Mouse (Mus musculus) naive thymus-derived CD4-positive, alpha-beta T cell, adult 2 months (primary cell): ENCODE measurements around the gene Txnip.
A peak's percentile ranks its signal among the peaks of the same experiment; 100 is the strongest.
"Not testable (repeated sequence)": the region's sequence is repeated elsewhere in the genome, so short reads cannot be mapped to it uniquely, and the experiment has no call there.

Experiments used
- DNase-seq: peaks from one replicate; pipeline ENCODE4 v3.0.0-alpha.2; 2011; ENCODE audit warnings: low read depth

The Txnip gene

GRCm38 (mm10) chr3:96557694-96558093, at the start of gene Txnip:
Gene Txnip, plus strand, starts transcription at chr3:96557957.
- peak; percentile 99 for DNase-seq

DNA sequence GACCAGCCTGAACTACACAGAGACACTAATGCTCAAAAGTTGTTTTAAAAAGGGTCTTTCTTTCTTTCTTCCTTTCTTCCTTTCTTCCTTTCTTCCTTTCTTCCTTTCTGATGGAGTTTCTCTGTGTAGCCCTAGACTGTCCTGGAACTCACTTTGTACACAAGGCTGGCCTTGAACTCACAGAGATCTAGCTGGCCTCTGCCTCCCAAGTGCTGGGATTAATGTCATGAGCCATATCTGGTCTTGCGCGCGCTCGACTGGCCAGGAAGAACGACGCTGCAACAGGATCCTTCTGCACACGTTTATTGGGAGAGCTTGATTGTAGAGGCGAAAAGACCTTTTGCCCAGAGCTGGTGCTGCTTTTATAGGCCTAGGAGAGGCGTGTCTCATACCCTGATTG, 49.8 kb upstream of the Txnip start:
- not testable (repeated sequence) for DNase-seq

- DNase-seq: no peak
Observed at GRCm38 (mm10) chr3:96520171-96520570, 37.6 kb upstream of the Txnip start.

DNA sequence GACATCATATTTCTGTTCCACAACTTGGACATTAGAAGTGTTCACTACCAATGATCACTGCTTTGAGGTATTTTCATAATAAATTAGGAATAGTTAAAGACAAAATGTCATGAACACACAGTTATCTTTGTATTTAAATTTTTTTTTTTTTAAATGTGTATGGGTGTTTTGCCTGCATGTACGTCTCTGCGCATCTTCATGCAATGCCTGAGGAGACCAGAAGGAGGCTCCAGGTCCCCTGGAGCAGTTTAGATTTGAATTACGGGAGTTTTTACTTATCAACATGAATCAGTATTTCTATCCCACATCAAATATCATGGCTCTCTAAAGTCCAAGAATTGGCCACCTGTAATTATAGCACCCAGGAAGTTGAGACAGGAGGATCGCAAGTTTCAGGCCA, 35.6 kb upstream of the Txnip start:
- DNase-seq: peak; percentile 64

DNA sequence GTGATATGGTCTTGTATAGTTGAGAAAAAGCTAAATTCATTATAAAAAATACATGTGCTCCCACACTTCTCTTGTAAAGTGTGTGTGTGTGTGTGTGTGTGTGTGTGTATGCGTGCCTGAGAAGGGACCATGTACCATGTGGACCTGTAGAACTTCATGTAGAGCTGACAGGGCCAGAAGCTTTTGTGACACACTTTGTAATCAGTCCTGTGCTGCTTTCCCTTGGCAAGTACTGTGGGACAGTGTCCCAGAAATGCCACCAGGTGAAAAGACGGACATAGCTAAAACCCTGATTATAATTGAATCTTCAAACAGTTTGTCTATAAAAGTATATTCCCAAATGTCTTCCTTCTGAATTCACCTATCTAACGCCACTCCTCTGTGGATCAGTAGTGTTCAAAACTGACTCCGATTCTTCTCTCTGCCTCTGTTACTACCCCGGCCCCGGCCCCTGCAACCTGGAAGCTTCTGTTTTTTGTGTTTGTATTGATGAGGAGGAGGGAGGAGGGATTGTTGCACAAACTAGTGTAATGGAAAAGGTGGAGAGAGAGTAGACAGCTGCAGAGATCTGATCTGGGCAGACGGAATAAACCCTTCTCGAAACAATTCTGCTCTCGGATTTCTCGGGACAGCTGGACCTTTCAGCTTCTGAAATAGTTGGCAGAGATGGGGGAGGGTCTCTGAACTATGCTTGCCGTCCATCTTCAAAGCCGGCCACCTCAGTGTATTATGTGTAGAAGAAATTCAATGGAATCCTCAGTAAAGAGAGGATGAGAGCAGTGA, 33.5 kb upstream of the Txnip start:
- no peak for DNase-seq

DNA sequence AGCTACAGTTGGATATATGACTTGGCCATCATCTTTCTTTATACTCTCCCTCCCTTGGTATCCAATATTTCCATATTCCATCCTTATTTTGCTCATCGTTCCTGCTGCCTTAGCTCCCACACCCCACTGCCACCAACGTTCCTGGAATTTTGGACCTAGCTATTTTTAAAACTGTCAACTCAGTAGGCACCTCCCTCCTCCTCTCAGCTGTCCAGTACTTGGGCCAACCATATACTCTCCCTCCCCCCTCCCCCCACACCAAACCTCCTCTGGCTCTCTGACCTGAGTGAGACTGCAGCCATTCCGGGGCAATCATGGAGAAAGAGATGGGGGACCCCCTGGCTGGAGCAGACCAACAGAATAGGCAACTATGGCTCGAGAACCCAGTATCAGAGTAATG, 32.8 kb upstream of the Txnip start, which contains the start of gene Hfe2:
Gene Hfe2, plus strand, starts transcription at position 259 of the 400 bp plus-strand sequence.
- no peak for DNase-seq

- no peak for DNase-seq
Observed at GRCm38 (mm10) chr3:96526013-96526762, 31.6 kb upstream of the Txnip start.

- DNase-seq: no peak
Observed at GRCm38 (mm10) chr3:96526864-96527542, 30.8 kb upstream of the Txnip start.

DNA sequence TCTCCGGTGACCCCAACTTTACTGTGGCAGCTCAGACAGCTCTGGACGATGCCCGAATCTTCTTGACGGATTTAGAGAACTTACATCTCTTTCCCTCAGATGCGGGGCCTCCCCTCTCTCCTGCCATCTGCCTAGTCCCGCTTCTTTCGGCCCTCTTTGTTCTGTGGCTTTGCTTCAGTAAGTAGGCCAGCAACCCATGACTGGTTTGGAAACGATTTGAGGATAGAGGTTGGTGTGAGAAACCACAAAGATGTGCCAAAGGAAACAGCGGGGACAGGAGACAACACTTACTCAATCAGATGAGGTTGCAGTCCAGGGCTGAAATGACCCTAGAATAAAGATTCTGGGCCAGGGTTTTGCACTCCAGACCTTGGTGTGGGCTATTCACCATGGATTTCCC, 29.3 kb upstream of the Txnip start:
- DNase-seq: no peak

GRCm38 (mm10) chr3:96532050-96532449, 25.7 kb upstream of the Txnip start:
- no peak for DNase-seq

- no peak for DNase-seq
Observed at GRCm38 (mm10) chr3:96534300-96534699, 23.5 kb upstream of the Txnip start.

DNA sequence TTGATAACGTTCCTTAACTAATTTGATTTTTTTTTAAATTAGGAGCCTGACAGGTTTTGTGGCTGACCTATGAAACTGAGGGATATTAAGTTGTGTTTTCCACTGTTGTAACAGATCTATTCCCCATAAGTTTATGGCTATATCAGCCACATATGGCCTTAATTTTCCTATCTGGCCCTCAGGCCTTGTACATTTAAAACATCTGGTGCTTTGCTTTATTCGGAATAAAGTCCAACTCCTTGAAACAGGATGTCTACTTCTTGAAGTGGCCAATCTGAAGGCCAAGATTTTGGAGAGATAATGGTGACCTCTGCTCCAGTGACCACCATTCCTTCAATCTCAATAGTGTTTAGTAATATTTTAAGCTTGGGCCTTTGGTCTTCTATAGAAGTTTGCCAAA, 18.4 kb upstream of the Txnip start:
- DNase-seq: no peak

DNA sequence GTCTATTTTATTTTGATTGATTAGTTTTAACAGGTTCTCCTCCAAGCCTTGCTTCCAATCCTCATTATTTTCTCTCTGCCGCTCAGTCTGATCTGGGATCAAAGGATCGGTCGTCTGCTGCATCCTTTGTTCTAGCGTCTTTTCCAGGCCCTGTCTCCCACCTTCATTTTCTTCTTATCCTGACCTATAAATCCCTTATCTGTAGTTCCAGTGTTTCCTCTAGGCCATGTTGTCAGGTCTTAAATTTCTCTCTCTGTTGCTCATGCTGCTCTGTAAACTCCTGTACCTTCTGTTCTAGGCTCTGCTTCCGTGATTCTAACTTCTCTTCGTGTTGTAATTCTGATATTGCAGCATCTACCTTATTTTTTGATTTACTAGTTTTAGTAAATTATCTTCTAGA, 17.0 kb upstream of the Txnip start:
- DNase-seq: no peak

GRCm38 (mm10) chr3:96541328-96542078, 16.3 kb upstream of the Txnip start:
- peak; percentile 31 for DNase-seq

GRCm38 (mm10) chr3:96542554-96542953, 15.2 kb upstream of the Txnip start:
- DNase-seq: no peak

DNA sequence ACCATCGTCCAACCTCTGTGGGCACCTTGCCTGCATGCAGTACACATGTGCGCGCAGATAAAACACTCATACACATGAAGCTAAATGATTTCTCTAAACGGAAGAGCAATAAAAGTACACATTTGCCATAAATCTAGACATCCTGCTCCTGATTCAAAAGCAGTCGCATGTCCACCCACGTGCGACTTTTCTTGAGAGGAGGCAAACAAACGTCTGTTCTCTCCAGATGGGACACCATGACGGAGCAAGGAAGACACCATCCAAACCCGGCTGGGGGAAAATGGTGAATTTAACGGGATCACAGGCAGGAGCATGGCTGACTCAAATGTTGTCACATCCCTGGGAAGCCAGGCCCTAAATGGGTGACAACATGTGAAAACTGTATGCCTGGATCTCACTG, 14.4 kb upstream of the Txnip start:
- no peak for DNase-seq

DNA sequence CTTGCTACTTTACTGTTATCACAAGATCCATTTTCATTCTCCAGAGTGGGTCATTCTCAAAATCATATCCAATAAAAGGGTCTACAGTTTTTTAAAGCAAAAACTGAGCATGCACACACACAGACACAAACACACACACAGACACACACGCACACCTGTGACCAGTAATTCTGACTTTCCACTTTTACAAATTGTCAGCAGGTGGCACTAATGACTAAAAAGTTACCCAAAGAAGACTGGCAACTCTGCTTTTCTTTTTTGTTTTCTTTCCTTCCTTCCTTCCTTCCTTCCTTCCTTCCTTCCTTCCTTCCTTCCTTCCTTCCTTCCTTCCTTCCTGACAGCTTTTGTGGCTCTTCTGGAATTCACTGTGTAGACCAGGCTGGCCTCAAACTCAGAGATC, 12.2 kb upstream of the Txnip start:
- peak; percentile 47 for DNase-seq

DNA sequence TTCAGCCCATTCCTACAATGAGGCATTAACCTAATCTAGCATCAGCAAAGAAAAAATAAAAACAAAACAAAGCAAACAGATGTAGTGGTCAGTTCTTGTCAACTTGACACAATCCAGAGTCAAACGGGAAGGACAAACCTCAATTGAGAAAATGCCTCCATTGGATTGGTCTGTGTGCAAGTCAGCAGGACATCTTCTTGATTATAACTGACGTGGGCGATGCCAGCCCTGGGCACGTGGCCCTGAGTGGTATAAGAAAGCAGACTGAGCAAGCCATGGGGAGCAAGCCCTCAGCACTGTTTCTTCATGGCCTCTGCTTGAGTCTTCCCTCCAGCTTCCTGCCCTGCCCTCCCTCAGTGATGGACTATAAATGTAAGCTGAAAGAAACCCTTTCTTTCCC, 10.9 kb upstream of the Txnip start:
- peak; percentile 29 for DNase-seq

DNA sequence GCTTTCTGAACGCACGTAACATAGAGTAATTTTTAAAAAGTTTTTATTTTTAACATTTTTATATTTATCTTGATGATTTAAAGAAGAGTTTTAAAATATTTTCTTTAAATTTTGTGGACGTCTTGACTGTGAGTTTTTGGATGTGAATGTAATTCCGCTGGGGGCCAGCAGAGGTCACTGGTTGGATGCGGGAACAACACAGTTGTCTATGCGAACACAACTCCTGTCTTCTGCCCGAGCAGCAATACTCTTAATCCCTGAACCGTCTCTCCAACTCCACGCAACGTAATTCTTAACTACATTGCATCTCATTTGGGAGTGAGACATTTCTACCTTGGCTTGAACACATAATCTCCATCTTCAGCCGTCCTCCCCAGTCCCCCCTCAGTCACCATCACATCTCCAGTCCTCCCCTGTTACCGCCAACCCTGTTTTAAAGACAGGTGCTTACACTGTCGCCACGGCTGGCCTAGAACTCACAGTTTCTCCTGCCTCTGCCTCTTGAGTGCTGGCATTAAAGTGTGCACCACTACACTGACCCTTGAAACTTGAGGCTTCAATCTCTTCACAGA, 10.3 kb upstream of the Txnip start:
- peak; percentile 88 for DNase-seq

- no peak for DNase-seq
Observed at GRCm38 (mm10) chr3:96548824-96549223, 8.9 kb upstream of the Txnip start.

DNA sequence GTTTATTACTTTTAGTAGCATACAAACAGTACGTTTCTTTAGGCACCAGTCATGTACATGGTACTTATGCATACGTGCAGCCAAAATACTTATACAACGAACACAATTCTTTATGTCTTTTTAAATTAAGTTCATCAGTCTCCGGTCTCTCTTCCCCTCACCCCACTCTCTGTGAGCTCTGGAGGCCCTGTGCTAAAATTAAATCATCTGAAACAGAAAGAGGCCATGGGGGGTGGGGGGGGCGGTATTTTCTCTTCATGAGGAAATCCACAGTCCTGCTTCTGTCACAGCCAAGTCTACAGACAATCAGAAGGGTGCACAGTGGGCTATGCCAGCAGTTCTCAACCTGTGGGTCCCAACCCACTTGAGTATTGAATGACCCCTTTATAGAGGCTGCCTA, 8.4 kb upstream of the Txnip start:
- no peak for DNase-seq

GRCm38 (mm10) chr3:96551203-96551602, 6.6 kb upstream of the Txnip start:
- peak; percentile 84 for DNase-seq
